Mouse (Mus musculus) myocyte (in vitro differentiated cells): ENCODE measurements at regions not wholly inside any gene's neighbourhood (a gene's known extent, or its start where the extent isn't known, plus 50 kb on each side); places are given as distances from the start of the nearest gene placed in this dataset.

ENCODE experiments used
- MAX ChIP-seq: IDR thresholded peaks from one replicate; pipeline ENCODE4 v1.6.1; 2011; ENCODE audit warnings: low read depth, mild to moderate bottlenecking, control low read depth
- POLR2A ChIP-seq: IDR thresholded peaks from one replicate; pipeline ENCODE4 v1.6.1; 2011; ENCODE audit warnings: low read depth, mild to moderate bottlenecking, control low read depth, moderate library complexity; ENCODE audit not compliant: insufficient read length
- SRF ChIP-seq: IDR thresholded peaks from one replicate; pipeline ENCODE4 v1.6.1; 2011; ENCODE audit warnings: low read depth; ENCODE audit not compliant: control insufficient read depth, insufficient read length
- USF1 ChIP-seq: IDR thresholded peaks from one replicate; pipeline ENCODE4 v1.6.1; 2011; ENCODE audit warnings: low read depth, mild to moderate bottlenecking, control low read depth, moderate library complexity

DNA sequence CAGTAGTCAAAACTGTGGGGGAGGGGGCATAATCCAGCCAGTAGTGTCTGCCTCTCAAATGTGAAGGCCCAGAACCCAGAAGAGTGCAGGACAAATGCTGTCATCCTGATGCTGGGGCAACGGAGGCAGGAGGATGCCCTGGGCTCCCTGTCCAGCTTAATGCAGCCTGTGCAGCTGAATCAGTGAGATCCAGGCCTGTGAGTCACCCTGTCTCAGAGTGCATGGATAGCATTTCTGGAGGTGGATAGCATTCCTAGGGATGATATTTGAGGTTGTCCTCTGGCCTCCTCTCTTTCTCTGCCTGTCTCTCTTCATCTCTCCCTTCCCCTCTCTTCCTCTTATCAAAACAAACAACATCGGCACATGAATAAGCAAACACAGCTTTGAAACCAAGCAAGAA lies 73.8 kb upstream of the Mvb12b start:
- TF ChIP-seq SRF, result no peak
- no peak for TF ChIP-seq USF1
- TF ChIP-seq POLR2A, result no peak
- TF ChIP-seq MAX, result no peak
